Mouse (Mus musculus) ES-Bruce4 (cell line): ENCODE measurements around the gene Ski.

Experiments used
- EP300 ChIP-seq: IDR thresholded peaks from 2 replicates; pipeline ENCODE4 v1.6.1; 2011; ENCODE audit warnings: low read depth, low read length; ENCODE audit not compliant: insufficient read depth
- POLR2A ChIP-seq: IDR thresholded peaks from one replicate; pipeline ENCODE4 v1.8.1; 2011; ENCODE audit warnings: low read length; ENCODE audit not compliant: insufficient read depth

- TF ChIP-seq EP300 (no peak), POLR2A (no peak)
These were observed 2.9 kb downstream of the Ski start for GRCm38 (mm10) chr4:155219271-155220212.
